Mouse (Mus musculus): ENCODE measurements around the gene Tmem132d. TPM values are rescaled to one million over a fixed set of nuclear protein-coding genes. Genes with fewer than 3 reads are reported as not detected.

The Tmem132d gene
- polyA plus RNA-seq, 1 experiment from 2014 or later: 0.90 TPM

DNA sequence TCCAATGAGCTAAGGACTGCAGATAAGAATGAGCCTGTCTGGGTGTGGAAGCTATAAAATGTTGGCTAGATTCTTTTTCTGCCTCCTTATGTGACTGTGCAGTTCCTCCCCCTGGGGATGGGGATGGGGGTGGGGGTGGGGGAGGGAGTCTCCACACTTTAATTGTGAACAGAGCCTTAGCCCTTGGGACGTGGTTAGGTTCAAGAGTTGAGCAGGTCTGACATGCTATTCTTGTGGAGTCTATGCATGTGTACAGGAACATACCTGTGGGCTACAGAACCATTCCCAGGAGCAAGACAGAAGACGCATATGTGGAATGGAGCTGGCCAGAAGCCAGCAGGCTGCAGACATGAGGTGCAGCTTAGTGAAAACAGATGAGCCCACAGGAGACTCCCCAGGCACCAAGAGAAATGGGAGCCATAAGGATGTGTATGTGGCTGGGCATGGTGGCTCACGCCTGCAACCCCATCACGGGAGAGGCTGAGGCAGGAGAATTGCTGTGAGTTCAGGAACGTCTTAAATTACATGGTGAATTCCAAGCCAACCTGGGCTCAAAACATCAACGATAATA, 240.3 kb downstream of the Tmem132d start:
- H3K27me3 ChIP-seq (replicated peaks; ENCODE audit: control insufficient read depth, insufficient read depth, low read length): no peaks in the 10 kb centered on the region
- peaks cover 10% of the 10 kb centered on the region; the same call in 1 of the 2 replicates for H3K4me1 ChIP-seq (ENCODE audit: control insufficient read depth, insufficient read depth, low read length)
- H3K9ac ChIP-seq (ENCODE audit: low read depth, low read length): no peak overlapping the region
- no peak overlapping the region for H3K27ac ChIP-seq (replicated peaks; ENCODE audit: low read depth, low read length)
- H3K9me3 ChIP-seq (ENCODE audit: control insufficient read depth, low read length): no peaks in the 10 kb centered on the region
- no peak overlapping the region for H3K4me2 ChIP-seq (ENCODE audit: low read depth, low read length)
- ATAC-seq (ENCODE audit: low read depth) (peak; percentile 62), DNase-seq (ENCODE audit: low spot score) (peak; percentile 41)
- 45% methylated on average over 6 of the region's 6 CpGs for WGBS
- no peak overlapping the region for H3K4me3 ChIP-seq (ENCODE audit: low read depth, low read length)
- H3K36me3 ChIP-seq (ENCODE audit: control insufficient read depth, insufficient read depth, low read length): no peaks in the 10 kb centered on the region

DNA sequence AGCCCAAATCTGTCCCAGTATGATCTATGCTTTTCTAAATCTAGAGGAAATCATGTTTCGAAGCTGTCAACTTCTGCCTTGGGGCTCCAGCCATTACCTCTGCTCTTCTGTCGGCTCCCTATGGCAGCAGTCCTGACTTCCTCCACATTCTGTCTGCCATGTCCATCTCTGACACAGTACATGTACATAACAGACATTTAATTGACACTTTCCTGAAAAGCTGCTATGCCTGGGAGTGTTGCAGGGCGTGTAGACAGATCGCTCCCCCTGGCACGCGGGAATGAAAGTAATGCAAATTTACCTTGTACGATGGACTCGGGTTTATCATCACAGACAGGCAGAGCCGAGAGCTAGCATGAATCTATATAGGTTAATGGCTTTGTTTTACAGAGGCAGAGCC, 241.2 kb downstream of the Tmem132d start:
- Histone ChIP-seq H3K4me2 (ENCODE audit: low read depth, low read length) (no peak overlapping the region), H3K27me3 (replicated peaks; ENCODE audit: control insufficient read depth, insufficient read depth, low read length) (no peaks in the 10 kb centered on the region), H3K36me3 (ENCODE audit: control insufficient read depth, insufficient read depth, low read length) (no peaks in the 10 kb centered on the region), H3K4me1 (ENCODE audit: control insufficient read depth, insufficient read depth, low read length) (peaks cover 10% of the 10 kb centered on the region; the same call in 1 of the 2 replicates), H3K4me3 (ENCODE audit: low read depth, low read length) (no peak overlapping the region), H3K9me3 (ENCODE audit: control insufficient read depth, low read length) (no peaks in the 10 kb centered on the region), H3K27ac (replicated peaks; ENCODE audit: low read depth, low read length) (no peak overlapping the region), H3K9ac (ENCODE audit: low read depth, low read length) (no peak overlapping the region)
- DNase-seq (ENCODE audit: low spot score) (no peak), ATAC-seq (ENCODE audit: low read depth) (no peak)
- whole genome bisulfite sequencing: 49% methylated on average over 9 of the region's 9 CpGs

DNA sequence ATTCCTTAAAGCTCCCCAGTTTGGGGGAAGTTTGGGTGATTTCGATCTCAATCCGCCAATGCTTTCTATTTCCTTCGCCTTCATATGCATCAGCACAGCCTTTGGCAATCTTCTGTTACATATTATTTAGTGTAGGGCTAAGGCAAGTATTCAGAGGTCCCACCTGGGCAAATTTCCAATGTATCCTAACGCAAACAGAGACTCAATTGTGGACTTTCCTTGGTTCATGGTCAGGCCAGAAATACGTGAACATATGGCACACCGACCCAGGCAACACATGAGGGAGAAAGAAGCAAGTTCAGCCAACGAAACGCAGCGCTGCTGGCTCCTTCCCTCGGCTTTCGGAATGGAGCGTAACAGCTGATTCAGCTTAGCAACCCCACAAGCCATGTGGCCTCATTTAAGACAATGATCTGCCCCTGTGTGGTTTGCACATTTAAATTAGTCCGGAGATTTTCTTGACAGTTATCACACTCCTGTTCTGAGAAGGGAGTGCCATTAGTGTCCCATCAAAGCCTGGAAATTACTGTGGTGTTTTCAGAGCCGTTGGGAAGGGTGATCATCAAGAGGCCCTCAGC, 242.5 kb downstream of the Tmem132d start:
- Histone ChIP-seq H3K9ac (ENCODE audit: low read depth, low read length) (no peak overlapping the region), H3K4me2 (ENCODE audit: low read depth, low read length) (no peak overlapping the region), H3K4me3 (ENCODE audit: low read depth, low read length) (no peak overlapping the region), H3K4me1 (ENCODE audit: control insufficient read depth, insufficient read depth, low read length) (peaks cover 10% of the 10 kb centered on the region; the same call in 1 of the 2 replicates), H3K9me3 (ENCODE audit: control insufficient read depth, low read length) (no peaks in the 10 kb centered on the region), H3K27me3 (replicated peaks; ENCODE audit: control insufficient read depth, insufficient read depth, low read length) (no peaks in the 10 kb centered on the region), H3K36me3 (ENCODE audit: control insufficient read depth, insufficient read depth, low read length) (no peaks in the 10 kb centered on the region), H3K27ac (replicated peaks; ENCODE audit: low read depth, low read length) (no peak overlapping the region)
- ATAC-seq (ENCODE audit: low read depth) (peak; percentile 41; the same call in 1 of the 2 replicates), DNase-seq (ENCODE audit: low spot score) (peak; percentile 70)
- WGBS: 36% methylated on average over 14 of the region's 14 CpGs

DNA sequence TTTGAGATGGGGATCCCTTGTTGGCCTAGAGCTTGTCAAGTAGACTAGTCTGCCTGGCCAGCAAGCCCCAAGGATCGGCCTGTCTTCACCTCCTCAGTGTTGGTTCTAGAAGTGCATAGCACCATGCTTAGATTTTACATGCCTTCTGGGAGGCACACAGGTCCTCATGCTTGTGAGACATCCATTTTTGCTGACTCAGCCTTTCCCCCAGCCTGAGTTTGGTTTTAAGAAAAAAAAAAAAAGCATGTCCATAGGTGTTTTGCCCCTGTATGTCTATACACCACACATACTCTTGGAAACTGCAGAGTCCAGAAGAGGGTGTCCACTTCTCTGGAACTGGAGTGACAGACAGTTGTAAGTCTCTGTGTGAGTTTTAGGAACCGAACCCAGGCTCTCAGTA, 256.6 kb downstream of the Tmem132d start:
- no peaks in the 10 kb centered on the region for H3K9me3 ChIP-seq (ENCODE audit: control insufficient read depth, low read length)
- H3K4me3 ChIP-seq (ENCODE audit: low read depth, low read length): no peak overlapping the region
- H3K4me1 ChIP-seq (ENCODE audit: control insufficient read depth, insufficient read depth, low read length): no peaks in the 10 kb centered on the region
- no peaks in the 10 kb centered on the region for H3K27me3 ChIP-seq (replicated peaks; ENCODE audit: control insufficient read depth, insufficient read depth, low read length)
- DNase-seq (ENCODE audit: low spot score) (no peak), ATAC-seq (ENCODE audit: low read depth) (no peak)
- no peaks in the 10 kb centered on the region for H3K36me3 ChIP-seq (ENCODE audit: control insufficient read depth, insufficient read depth, low read length)
- WGBS: 89% methylated on average over 2 of the region's 2 CpGs
- no peak overlapping the region for H3K4me2 ChIP-seq (ENCODE audit: low read depth, low read length)
- H3K9ac ChIP-seq (ENCODE audit: low read depth, low read length): no peak overlapping the region
- no peak overlapping the region for H3K27ac ChIP-seq (replicated peaks; ENCODE audit: low read depth, low read length)

DNA sequence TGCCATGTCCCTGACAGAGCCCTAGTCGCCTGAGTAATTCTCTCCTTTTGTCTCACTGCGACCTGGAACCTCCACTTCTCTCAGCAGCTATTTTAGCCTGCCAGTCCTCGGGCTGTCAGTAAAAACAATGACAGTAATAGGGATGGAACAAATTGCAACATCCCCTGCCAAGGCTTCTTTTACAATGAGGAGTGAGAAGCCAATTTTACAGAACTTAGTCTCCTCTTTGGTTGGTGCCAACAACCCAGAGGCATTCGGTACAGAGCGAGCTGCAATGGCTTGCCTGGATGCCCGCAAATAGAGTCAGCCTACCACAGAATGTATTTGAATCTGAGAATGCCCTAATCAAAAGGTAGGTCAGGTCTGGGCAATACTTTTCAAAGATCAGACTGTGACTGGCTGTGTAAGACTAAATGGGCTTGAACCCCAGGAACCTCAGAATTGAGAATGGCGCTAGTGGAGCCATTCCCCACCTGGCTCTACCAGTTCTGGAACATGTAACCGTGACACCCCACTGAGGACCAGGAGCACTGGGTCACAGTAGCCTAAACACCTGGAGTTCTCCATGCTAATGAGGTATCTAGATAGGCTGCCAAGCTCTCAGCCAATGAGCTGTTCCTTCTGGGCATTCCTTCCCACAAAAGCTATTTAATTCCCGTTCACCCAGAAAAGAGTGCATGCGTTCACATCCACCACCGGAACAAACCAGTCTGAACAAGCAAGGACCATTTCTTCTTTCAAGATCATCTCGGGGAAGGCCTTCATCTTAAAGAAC, 273.8 kb downstream of the Tmem132d start:
- Histone ChIP-seq H3K4me3 (ENCODE audit: low read depth, low read length) (no peak overlapping the region), H3K9me3 (ENCODE audit: control insufficient read depth, low read length) (no peaks in the 10 kb centered on the region), H3K36me3 (ENCODE audit: control insufficient read depth, insufficient read depth, low read length) (no peaks in the 10 kb centered on the region), H3K27me3 (replicated peaks; ENCODE audit: control insufficient read depth, insufficient read depth, low read length) (no peaks in the 10 kb centered on the region), H3K27ac (replicated peaks; ENCODE audit: low read depth, low read length) (no peak overlapping the region), H3K4me1 (ENCODE audit: control insufficient read depth, insufficient read depth, low read length) (no peaks in the 10 kb centered on the region), H3K9ac (ENCODE audit: low read depth, low read length) (no peak overlapping the region), H3K4me2 (ENCODE audit: low read depth, low read length) (no peak overlapping the region)
- DNase-seq (ENCODE audit: low spot score): peak; percentile 2
- 75% methylated on average over 12 of the region's 12 CpGs for WGBS
- no peak for ATAC-seq (ENCODE audit: low read depth)

DNA sequence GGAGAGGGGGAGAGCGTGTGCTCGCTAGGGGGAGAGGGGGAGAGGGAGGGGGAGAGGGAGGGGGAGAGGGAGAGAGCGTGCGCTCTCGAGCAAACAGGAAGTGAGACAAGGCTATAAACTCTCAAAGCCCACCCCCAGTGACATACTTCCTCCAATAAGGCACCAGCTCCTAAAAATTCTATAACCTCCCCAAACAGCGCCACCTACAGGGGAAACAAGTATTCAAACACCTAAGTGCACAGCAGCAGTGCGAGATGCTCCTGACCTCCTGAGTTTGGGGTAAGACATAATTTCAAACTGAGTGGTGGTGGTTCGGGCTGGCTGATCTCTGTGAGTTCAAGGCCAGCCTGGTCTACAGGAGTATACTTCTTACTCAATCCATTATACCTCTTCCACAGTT, 281.4 kb downstream of the Tmem132d start:
- Histone ChIP-seq H3K4me3 (ENCODE audit: low read depth, low read length) (no peak overlapping the region), H3K9me3 (ENCODE audit: control insufficient read depth, low read length) (no peaks in the 10 kb centered on the region), H3K27ac (replicated peaks; ENCODE audit: low read depth, low read length) (no peak overlapping the region), H3K4me1 (ENCODE audit: control insufficient read depth, insufficient read depth, low read length) (no peaks in the 10 kb centered on the region), H3K9ac (ENCODE audit: low read depth, low read length) (no peak overlapping the region), H3K4me2 (ENCODE audit: low read depth, low read length) (no peak overlapping the region), H3K27me3 (replicated peaks; ENCODE audit: control insufficient read depth, insufficient read depth, low read length) (no peaks in the 10 kb centered on the region), H3K36me3 (ENCODE audit: control insufficient read depth, insufficient read depth, low read length) (no peaks in the 10 kb centered on the region)
- ATAC-seq (ENCODE audit: low read depth) (no peak), DNase-seq (ENCODE audit: low spot score) (no peak)
- WGBS: 85% methylated on average over 6 of the region's 8 CpGs

DNA sequence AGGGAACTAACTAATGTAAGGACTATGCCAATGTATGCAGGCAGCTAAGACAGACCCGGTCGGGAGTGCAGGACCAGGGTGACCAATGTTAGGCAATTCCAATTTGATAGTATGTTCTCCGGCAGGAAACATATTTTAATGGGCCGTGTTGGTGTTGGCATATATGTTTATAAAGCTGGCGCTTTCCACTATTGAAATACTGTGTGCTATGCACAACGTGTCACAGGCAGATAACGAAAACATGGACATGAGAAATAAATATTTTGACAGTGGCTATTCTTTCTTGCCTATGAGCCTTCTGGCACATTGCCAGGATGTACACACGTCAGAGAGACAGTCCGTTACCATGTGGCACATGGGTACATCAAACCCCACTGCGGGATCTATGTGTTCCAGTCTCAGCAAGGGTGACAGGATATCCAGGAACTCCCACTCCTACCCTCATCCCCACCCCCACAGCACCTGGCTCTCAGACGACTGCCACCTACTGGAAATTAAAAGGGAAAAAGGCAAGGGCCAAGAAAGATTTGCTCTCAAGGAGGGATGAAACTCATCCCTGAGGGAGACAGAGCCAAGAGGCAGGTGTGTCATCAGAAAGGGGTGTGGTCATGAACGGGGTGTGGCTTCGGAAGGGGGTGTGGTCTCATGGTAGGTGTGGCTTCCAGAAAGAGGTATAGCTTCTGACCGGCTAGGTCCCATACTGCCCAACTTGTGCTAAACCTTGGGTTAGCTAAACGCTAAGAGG, 285.8 kb downstream of the Tmem132d start:
- Histone ChIP-seq H3K36me3 (ENCODE audit: control insufficient read depth, insufficient read depth, low read length) (no peaks in the 10 kb centered on the region), H3K27ac (replicated peaks; ENCODE audit: low read depth, low read length) (no peak overlapping the region), H3K4me2 (ENCODE audit: low read depth, low read length) (no peak overlapping the region), H3K27me3 (replicated peaks; ENCODE audit: control insufficient read depth, insufficient read depth, low read length) (no peaks in the 10 kb centered on the region), H3K4me1 (ENCODE audit: control insufficient read depth, insufficient read depth, low read length) (no peaks in the 10 kb centered on the region), H3K9ac (ENCODE audit: low read depth, low read length) (no peak overlapping the region), H3K9me3 (ENCODE audit: control insufficient read depth, low read length) (no peaks in the 10 kb centered on the region), H3K4me3 (ENCODE audit: low read depth, low read length) (no peak overlapping the region)
- WGBS: 87% methylated on average over 15 of the region's 15 CpGs
- DNase-seq (ENCODE audit: low spot score) (no peak), ATAC-seq (ENCODE audit: low read depth) (no peak)

DNA sequence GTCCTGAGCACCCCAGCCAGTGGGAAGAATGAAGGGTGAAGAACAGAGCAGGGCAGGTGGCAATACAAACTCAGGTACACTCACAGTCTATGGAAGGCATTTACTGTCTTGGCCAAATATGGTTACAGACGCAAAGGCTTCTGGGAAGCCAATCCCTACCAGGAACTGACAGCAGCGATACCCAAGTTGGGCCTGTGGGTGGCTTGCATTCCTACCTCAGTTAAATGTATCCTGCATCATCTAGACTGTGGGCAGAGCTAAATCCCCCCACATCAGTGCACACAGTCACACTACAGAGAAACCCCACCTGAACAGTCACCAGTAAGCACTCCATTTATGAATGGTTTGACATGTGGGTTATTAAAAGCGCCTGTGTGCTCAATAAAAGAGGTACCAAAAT, 288.1 kb downstream of the Tmem132d start:
- Histone ChIP-seq H3K9me3 (ENCODE audit: control insufficient read depth, low read length) (no peaks in the 10 kb centered on the region), H3K9ac (ENCODE audit: low read depth, low read length) (no peak overlapping the region), H3K4me1 (ENCODE audit: control insufficient read depth, insufficient read depth, low read length) (no peaks in the 10 kb centered on the region), H3K27me3 (replicated peaks; ENCODE audit: control insufficient read depth, insufficient read depth, low read length) (no peaks in the 10 kb centered on the region), H3K27ac (replicated peaks; ENCODE audit: low read depth, low read length) (no peak overlapping the region), H3K4me3 (ENCODE audit: low read depth, low read length) (no peak overlapping the region), H3K4me2 (ENCODE audit: low read depth, low read length) (no peak overlapping the region), H3K36me3 (ENCODE audit: control insufficient read depth, insufficient read depth, low read length) (no peaks in the 10 kb centered on the region)
- no peak for DNase-seq (ENCODE audit: low spot score)
- no peak for ATAC-seq (ENCODE audit: low read depth)
- WGBS: 87% methylated on average over 3 of the region's 3 CpGs
